Mouse (Mus musculus) thymus, adult 2 months (tissue): ENCODE data around the gene Spef1.

ENCODE experiments used
- CTCF ChIP-seq: fragments of 200-500 bp; IDR thresholded peaks from 2 replicates; pipeline ENCODE4 v1.5.1; 2012; ENCODE audit warnings: mild to moderate bottlenecking, control low read depth, low read length, moderate library complexity, borderline replicate concordance; ENCODE audit not compliant: control insufficient read depth, poor library complexity, insufficient read depth; ENCODE audit errors: extremely low read depth
- POLR2A ChIP-seq: fragments of 200-500 bp; IDR thresholded peaks from 2 replicates; pipeline ENCODE4 v1.6.1; 2012; ENCODE audit warnings: mild to moderate bottlenecking, low read length, control low read depth, moderate library complexity; ENCODE audit not compliant: control insufficient read depth, poor library complexity, insufficient read depth; ENCODE audit errors: extremely low read depth

DNA sequence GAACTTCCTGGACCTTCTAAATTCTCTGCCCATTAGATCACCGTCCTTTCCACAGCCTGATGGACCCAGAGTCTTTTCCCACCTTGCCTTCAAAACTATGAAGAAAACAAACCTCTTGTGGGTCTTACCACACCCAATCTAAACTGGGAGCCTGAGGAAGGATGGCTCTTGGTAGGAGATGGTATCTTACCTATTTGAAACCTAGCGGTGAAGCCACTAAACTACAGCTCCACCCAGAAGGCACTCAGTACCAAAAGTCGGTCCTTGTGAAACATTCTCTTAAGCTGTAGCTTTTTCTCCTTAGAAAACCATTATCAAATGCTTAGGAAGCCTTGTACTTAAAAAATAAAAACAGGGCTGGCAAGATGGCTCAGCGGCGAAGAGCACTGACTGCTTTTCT is 1.2 kb upstream of the Spef1 start:
- no peak for TF ChIP-seq CTCF
- TF ChIP-seq POLR2A = no peak
